Mouse (Mus musculus): ENCODE results near the gene Thoc3. TPM values are rescaled to one million over a fixed set of nuclear protein-coding genes. Genes with fewer than 3 reads are reported as not detected.
A peak's percentile ranks its signal among the peaks of the same experiment; 100 is the strongest.

Thoc3 gene
- polyA plus RNA-seq, 1 experiment from 2014 or later: 140 TPM

GRCm38 (mm10) chr13:54415059-54415458 lies 53.6 kb downstream of the Thoc3 start:
- Histone ChIP-seq H3K4me3 (ENCODE audit: low read depth, low read length) (no peak overlapping the region), H3K4me1 (replicated peaks; ENCODE audit: control insufficient read depth, insufficient read depth, low read length) (no peaks in the 10 kb centered on the region), H3K27me3 (replicated peaks; ENCODE audit: control insufficient read depth, insufficient read depth, low read length) (no peaks in the 10 kb centered on the region), H3K36me3 (ENCODE audit: control insufficient read depth, insufficient read depth, low read length) (no peaks in the 10 kb centered on the region), H3K27ac (ENCODE audit: low read depth) (no peak overlapping the region), H3K9ac (ENCODE audit: low read length) (no peak overlapping the region), H3K4me2 (ENCODE audit: low read length) (no peak overlapping the region), H3K9me3 (ENCODE audit: control insufficient read depth, low read length) (no peaks in the 10 kb centered on the region)
- ATAC-seq (replicated peaks; ENCODE audit: low FRiP score, low TSS enrichment, low read depth) (no peak), DNase-seq (ENCODE audit: low spot score) (peak; percentile 38)
- WGBS: 91% methylated on average over 4 of the region's 4 CpGs

GRCm38 (mm10) chr13:54412721-54413120 lies 55.9 kb downstream of the Thoc3 start:
- Histone ChIP-seq H3K4me1 (replicated peaks; ENCODE audit: control insufficient read depth, insufficient read depth, low read length) (no peaks in the 10 kb centered on the region), H3K4me3 (ENCODE audit: low read depth, low read length) (no peak overlapping the region), H3K36me3 (ENCODE audit: control insufficient read depth, insufficient read depth, low read length) (no peaks in the 10 kb centered on the region), H3K27me3 (replicated peaks; ENCODE audit: control insufficient read depth, insufficient read depth, low read length) (no peaks in the 10 kb centered on the region), H3K9me3 (ENCODE audit: control insufficient read depth, low read length) (no peaks in the 10 kb centered on the region), H3K4me2 (ENCODE audit: low read length) (no peak overlapping the region), H3K9ac (ENCODE audit: low read length) (no peak overlapping the region), H3K27ac (ENCODE audit: low read depth) (no peak overlapping the region)
- ATAC-seq (replicated peaks; ENCODE audit: low FRiP score, low TSS enrichment, low read depth) (no peak), DNase-seq (ENCODE audit: low spot score) (no peak)
- 69% methylated on average over 4 of the region's 4 CpGs for WGBS

GRCm38 (mm10) chr13:54412236-54412635 lies 56.4 kb downstream of the Thoc3 start:
- Histone ChIP-seq H3K4me3 (ENCODE audit: low read depth, low read length) (no peak overlapping the region), H3K4me1 (replicated peaks; ENCODE audit: control insufficient read depth, insufficient read depth, low read length) (no peaks in the 10 kb centered on the region), H3K27me3 (replicated peaks; ENCODE audit: control insufficient read depth, insufficient read depth, low read length) (no peaks in the 10 kb centered on the region), H3K9ac (ENCODE audit: low read length) (no peak overlapping the region), H3K9me3 (ENCODE audit: control insufficient read depth, low read length) (no peaks in the 10 kb centered on the region), H3K36me3 (ENCODE audit: control insufficient read depth, insufficient read depth, low read length) (no peaks in the 10 kb centered on the region), H3K27ac (ENCODE audit: low read depth) (no peak overlapping the region), H3K4me2 (ENCODE audit: low read length) (no peak overlapping the region)
- 15% methylated on average over 7 of the region's 7 CpGs for WGBS
- no peak for ATAC-seq (replicated peaks; ENCODE audit: low FRiP score, low TSS enrichment, low read depth)
- no peak for DNase-seq (ENCODE audit: low spot score)

GRCm38 (mm10) chr13:54411656-54412055 lies 57.0 kb downstream of the Thoc3 start:
- peak; percentile 41 for DNase-seq (ENCODE audit: low spot score)
- no peak for ATAC-seq (replicated peaks; ENCODE audit: low FRiP score, low TSS enrichment, low read depth)
- WGBS: 89% methylated on average over 3 of the region's 3 CpGs

More at GRCm38 (mm10) chr13:54411656-54412055, 57.0 kb downstream of the Thoc3 start:
- H3K9ac ChIP-seq (ENCODE audit: low read length): no peak overlapping the region
- no peaks in the 10 kb centered on the region for H3K36me3 ChIP-seq (ENCODE audit: control insufficient read depth, insufficient read depth, low read length)
- H3K4me1 ChIP-seq (replicated peaks; ENCODE audit: control insufficient read depth, insufficient read depth, low read length): no peaks in the 10 kb centered on the region
- no peak overlapping the region for H3K4me3 ChIP-seq (ENCODE audit: low read depth, low read length)
- H3K9me3 ChIP-seq (ENCODE audit: control insufficient read depth, low read length): no peaks in the 10 kb centered on the region
- no peak overlapping the region for H3K4me2 ChIP-seq (ENCODE audit: low read length)
- H3K27me3 ChIP-seq (replicated peaks; ENCODE audit: control insufficient read depth, insufficient read depth, low read length): no peaks in the 10 kb centered on the region
- H3K27ac ChIP-seq (ENCODE audit: low read depth): no peak overlapping the region

Other genes starting within 250 kb of the Thoc3 start
- gene Cplx2, start 97.5 kb downstream of the Thoc3 start, polyA plus RNA-seq (2014; fragmentation: Nextera tagmentation; extraction: Ambion mirVana): 5.6 and 6.7 TPM in 2 replicates
- gene Simc1, start 34.9 kb upstream of the Thoc3 start, polyA plus RNA-seq (2014; fragmentation: Nextera tagmentation; extraction: Ambion mirVana): 12.3 and 14.6 TPM in 2 replicates
- gene 4833439L19Rik, start 96.6 kb upstream of the Thoc3 start, polyA plus RNA-seq (2014; fragmentation: Nextera tagmentation; extraction: Ambion mirVana): 128 and 136 TPM in 2 replicates
- gene Arl10, start 106.2 kb upstream of the Thoc3 start, polyA plus RNA-seq (2014; fragmentation: Nextera tagmentation; extraction: Ambion mirVana): 25.4 and 26.4 TPM in 2 replicates
- gene Nop16, start 121.2 kb upstream of the Thoc3 start, polyA plus RNA-seq (2014; fragmentation: Nextera tagmentation; extraction: Ambion mirVana): 78.8 and 91.5 TPM in 2 replicates
- gene Higd2a, start 121.4 kb upstream of the Thoc3 start, polyA plus RNA-seq (2014; fragmentation: Nextera tagmentation; extraction: Ambion mirVana): 221 and 239 TPM in 2 replicates
- 43.6 and 49.6 TPM in 2 replicates for gene Cltb, start 142.5 kb upstream of the Thoc3 start, polyA plus RNA-seq (2014; fragmentation: Nextera tagmentation; extraction: Ambion mirVana)
- gene Faf2, start 152.9 kb upstream of the Thoc3 start, polyA plus RNA-seq (2014; fragmentation: Nextera tagmentation; extraction: Ambion mirVana): 95.3 and 103 TPM in 2 replicates
- 91.7 and 102 TPM in 2 replicates for gene Rnf44, start 225.1 kb upstream of the Thoc3 start, polyA plus RNA-seq (2014; fragmentation: Nextera tagmentation; extraction: Ambion mirVana)
- 8.9 and 11.8 TPM in 2 replicates for gene Cdhr2, start 232.6 kb upstream of the Thoc3 start, polyA plus RNA-seq (2014; fragmentation: Nextera tagmentation; extraction: Ambion mirVana)